Mouse (Mus musculus) thymus, adult 2 months (tissue): ENCODE results near the gene Blnk.

Source experiments
- CTCF ChIP-seq: fragments of 200-500 bp; IDR thresholded peaks from 2 replicates; pipeline ENCODE4 v1.5.1; 2012; ENCODE audit warnings: mild to moderate bottlenecking, control low read depth, low read length, moderate library complexity, borderline replicate concordance; ENCODE audit not compliant: control insufficient read depth, poor library complexity, insufficient read depth; ENCODE audit errors: extremely low read depth
- POLR2A ChIP-seq: fragments of 200-500 bp; IDR thresholded peaks from 2 replicates; pipeline ENCODE4 v1.6.1; 2012; ENCODE audit warnings: mild to moderate bottlenecking, low read length, control low read depth, moderate library complexity; ENCODE audit not compliant: control insufficient read depth, poor library complexity, insufficient read depth; ENCODE audit errors: extremely low read depth

DNA sequence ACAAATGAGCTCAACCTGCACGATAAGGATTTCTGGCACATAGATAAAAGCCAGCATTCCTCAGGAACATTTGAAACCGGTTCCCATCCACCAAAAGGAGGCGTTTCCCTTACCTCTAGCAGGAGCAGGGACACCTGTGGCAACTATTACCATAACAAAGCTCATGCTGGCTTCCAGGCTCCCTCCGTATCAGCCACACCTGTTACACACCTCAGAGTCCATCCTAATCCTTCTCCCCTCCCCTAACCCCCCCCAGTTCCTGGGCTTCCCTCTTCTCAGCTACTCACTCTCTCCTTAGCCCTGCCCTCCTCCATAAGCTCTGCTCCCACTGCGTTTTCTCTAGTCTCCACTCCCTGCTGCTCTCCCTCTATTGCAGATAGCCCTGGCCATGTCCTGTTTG lies 19.3 kb upstream of the Blnk start:
- no peak for TF ChIP-seq CTCF
- no peak for TF ChIP-seq POLR2A
